Mouse (Mus musculus) mesoderm, embryonic 11.5 days (tissue): ENCODE measurements around the gene Grb2.
A peak's percentile ranks its signal among the peaks of the same experiment; 100 is the strongest.

Experiments
- DNase-seq: peaks from one replicate; pipeline ENCODE4 v3.0.0-alpha.2; 2012; ENCODE audit warnings: low read depth, low spot score

Gene Grb2

DNA sequence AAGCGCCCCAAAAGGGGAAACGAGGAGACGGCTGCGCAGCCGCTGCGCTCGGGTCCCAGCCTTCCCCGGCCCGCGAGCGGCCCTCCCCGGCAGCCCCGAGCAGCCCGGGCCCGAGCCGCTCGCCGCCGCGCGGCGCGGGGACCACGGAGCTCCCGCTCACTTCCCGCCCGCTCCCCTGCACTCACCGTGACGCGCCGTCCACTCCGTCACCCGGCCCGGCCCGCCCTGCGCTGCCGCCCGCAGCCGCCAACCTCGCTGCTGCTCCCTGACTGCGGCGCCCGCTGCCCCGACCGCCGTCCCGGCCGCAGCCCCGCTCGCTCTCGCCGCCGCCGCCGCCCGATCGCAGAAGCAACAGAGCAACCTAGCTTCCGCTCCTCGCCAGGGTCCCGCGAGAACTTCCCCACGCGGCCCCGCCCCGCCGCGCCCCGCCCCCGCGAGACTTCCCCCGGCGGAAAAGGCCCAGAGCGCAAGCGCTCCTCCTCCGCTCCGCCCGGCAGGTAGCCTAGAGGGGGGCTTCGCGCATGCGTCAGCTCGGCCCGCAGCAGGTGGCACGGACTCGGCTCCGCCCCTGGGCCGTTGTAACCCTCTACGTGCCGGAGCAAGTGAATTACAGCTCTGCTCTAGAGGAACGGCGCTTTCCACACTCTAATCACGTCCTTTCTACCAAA, at the start of gene Grb2:
TSS of gene Grb2 (minus strand) at position 389 of the 668 bp plus-strand sequence.
- peak; percentile 98 for DNase-seq

- DNase-seq = no peak
Measured at GRCm38 (mm10) chr11:115753485-115753884, 45.1 kb upstream of the Grb2 start.

DNA sequence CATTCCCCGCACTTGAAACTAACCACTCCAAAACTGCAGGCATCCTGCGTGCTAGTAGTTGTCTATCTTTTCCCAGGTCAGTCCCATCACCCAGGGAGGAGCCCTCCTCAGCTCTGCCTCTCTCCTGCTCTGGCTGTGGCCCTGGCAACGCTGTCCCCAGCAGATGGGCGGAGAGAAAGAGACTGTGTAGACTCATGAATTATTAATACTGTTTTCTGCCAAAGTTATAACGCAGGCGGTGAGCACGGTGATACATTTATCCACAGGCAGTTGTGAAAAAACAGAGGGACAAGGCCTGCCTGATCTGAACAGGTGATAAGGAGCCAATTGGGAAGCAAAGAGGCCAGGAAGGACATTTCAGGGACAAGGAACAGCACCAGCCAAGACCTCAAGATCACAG, 44.3 kb upstream of the Grb2 start:
- DNase-seq = no peak

DNA sequence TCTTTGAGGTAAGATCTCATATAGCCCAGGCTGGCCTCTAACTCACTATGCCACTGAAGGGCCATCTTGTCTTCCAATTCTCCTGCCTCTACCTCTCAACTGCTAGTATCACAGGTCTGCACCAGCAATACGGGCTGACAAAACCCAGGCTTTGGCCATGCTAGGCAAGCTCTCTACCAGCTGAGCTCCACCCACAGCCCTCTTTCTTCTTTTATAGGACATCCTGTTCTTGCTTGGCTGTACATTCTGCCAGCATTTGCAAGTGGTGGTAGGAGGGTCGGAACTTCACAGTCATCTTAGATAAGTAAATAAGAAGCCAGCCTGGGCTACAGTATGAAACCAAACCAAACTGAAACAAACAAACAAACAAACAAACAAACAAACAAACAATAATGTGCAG, 43.3 kb upstream of the Grb2 start:
- DNase-seq = no peak

- no peak for DNase-seq
Measured at GRCm38 (mm10) chr11:115749834-115750233, 41.4 kb upstream of the Grb2 start.

- DNase-seq = no peak
Measured at GRCm38 (mm10) chr11:115747351-115747750, 39.0 kb upstream of the Grb2 start.

DNA sequence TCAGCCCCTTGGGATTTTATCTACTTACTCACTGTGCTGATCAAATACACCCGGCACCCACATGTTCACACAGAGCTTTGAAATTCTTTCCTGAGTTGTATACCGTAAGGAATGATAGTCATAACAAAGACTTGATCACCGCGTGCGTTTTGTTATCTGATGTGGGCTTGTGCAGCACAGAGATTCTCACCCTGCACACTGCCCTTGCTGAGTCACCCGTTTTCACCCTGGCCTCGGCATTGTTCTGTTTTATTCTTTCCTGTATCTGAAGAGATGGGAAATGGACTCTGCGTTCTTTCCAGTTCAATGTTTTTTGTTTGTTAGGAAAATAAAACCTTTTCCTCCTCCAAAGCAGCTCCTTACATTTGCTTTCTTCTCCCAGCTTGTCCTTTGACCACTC, 38.4 kb upstream of the Grb2 start:
- DNase-seq = no peak

DNA sequence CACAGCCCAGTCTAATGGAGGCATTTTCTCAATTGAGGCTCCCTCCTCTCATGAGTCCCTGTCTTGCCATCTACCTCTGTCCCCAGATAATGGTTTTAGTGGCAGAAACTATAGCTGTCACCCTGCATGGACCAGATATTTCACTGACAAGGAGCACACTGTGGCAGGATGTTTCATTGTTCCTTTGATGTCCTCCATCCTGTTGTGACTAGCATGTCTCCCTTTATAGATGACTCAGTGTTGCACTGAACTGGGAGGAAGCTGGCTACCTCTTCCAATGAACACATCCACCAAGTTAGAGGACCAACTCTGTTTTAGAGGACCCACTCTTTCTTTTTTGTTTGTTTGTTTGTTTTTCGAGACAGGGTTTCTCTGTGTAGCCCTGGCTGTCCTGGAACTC, 37.7 kb upstream of the Grb2 start:
- no peak for DNase-seq

DNA sequence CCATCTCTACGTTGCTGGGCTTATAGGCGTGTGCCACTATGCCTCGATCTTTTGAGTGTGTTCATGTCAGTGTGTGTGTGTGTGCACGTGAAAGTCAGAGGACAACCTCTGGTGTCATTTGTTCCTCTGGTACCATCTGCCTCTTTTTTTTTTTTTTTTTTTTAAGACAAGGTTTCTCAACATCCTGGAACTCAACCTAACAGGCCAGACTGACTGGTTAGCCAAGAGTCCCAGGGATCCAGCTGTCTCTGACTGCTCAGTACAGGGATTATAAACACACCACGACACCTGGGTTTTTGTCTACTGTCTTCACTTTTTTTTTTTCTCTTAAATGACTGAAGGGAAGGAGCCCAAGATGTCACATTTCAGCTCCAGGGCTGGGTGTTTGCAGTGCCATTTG, 36.0 kb upstream of the Grb2 start:
- DNase-seq = no peak

- DNase-seq = no peak
Measured at GRCm38 (mm10) chr11:115742926-115743325, 34.5 kb upstream of the Grb2 start.

DNA sequence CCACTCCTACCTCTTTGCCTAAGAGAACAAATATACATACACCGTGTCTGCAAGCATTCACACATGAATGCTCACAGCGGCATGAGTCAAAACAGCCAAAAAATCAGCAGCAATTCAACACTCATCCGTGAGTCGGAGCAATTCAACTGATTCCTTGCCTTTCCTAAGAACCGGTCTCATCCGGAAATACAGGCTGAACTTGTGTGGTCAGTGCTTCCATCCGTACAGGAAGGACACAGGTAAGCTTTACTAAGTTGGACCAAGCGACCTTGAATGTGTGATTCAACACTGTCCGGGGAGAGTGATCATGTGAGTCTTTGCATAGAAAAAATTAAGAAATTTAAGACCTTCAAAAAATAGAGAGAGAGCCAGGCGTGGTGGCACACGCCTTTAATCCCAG, 32.7 kb upstream of the Grb2 start:
- DNase-seq = no peak

- no peak for DNase-seq
Measured at GRCm38 (mm10) chr11:115738275-115738885, 30.0 kb upstream of the Grb2 start.

GRCm38 (mm10) chr11:115737608-115738208, 29.3 kb upstream of the Grb2 start:
- DNase-seq = peak; percentile 54

DNA sequence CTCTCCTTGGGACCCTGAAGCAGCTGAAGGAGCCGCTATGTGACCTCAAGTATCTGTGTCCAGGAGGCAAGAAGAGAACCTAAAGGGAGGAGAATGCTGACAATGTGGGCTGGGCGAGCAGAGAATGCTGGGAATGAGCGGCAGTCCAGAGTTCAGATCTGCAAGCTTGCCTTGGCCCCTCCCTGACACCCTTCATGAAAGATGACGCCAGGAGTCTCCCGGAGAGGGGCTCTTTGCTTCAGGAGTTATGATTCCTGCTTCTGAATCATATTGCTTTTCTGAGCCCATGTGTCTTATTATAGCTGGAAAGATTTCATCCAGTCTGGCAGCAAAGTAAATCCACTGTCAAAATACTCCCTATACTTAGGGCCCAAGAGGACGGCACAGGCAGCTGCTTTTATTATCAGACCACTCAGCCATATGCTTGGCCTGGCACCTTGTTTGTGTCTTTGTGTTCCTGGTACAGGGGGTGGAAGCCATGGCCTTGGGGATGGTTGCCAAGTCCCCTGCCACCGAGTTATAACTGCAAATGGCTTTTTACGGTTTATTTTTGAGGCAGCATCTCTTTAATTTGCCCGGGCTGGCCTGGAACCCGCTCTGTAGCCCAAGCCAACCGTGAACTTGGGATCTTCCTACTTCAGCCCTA, 25.8 kb upstream of the Grb2 start:
- peak; percentile 40 for DNase-seq

- no peak for DNase-seq
Measured at GRCm38 (mm10) chr11:115723231-115723630, 14.8 kb upstream of the Grb2 start.

GRCm38 (mm10) chr11:115722638-115723037, 14.2 kb upstream of the Grb2 start:
- peak; percentile 84 for DNase-seq

GRCm38 (mm10) chr11:115717660-115718390, 9.4 kb upstream of the Grb2 start:
- DNase-seq = peak; percentile 20

DNA sequence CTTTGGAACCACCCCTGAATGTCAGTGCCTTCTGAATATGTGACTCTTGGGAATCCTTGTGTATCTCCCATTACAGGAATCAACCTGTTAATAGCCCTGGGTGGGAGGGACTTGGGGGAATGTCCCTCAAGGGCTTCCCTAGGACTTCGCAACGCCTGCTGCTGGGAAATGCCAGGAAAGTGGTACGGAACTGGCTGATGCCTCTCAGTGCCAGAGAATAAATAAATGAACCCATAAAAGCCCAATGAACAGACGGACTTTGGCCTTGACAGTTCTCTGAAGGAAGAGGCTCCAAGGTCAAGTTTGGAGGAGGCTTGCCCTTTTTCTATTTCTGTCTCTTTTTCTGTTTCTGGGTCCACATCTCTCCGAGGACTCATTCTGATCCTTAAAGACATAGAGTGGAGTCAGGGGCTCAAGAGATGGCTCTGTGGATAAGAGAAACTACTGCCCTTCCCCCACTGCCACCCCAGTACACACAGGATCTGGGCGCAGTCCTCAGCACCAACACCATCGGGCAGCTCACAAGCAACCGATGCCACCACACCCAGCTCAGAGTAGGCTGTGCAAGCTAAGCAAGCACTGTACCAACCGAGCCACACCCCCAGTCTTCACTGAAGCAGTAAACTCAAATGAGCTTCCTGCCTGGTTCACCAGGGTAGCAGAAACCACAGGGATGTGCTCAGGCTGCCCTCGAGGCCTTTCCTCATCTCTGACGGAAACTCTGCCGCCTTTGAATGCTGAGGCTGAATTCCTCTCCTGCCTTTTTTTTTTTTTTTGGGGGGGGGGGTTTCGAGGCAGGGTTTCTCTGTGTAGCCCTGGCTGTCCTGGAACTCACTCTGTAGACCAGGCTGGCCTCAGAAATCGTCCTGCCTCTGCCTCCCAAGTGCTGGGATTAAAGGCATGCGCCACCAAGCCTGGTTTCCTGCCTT, 8.3 kb upstream of the Grb2 start:
- DNase-seq = no peak

GRCm38 (mm10) chr11:115714491-115714890, 6.1 kb upstream of the Grb2 start:
- DNase-seq = peak; percentile 57

- DNase-seq = no peak
Measured at GRCm38 (mm10) chr11:115713447-115713846, 5.0 kb upstream of the Grb2 start.
